Mouse (Mus musculus) ES-E14 (cell line): ENCODE data around the gene Pde4d. TPM values are rescaled to one million over a fixed set of nuclear protein-coding genes. Genes with fewer than 3 reads are reported as not detected.

Experiments
- DNase-seq: peaks from one replicate; pipeline ENCODE4 v3.0.0-alpha.2; 2013; ENCODE audit warnings: low read depth, low spot score
- H3K27ac ChIP-seq: 2 replicates; pipeline ENCODE4 v1.5.1; 2012; ENCODE audit warnings: low read depth, mild to moderate bottlenecking, low read length, moderate library complexity, mixed read lengths; ENCODE audit not compliant: poor library complexity, insufficient read depth, severe bottlenecking
- H3K36me3 ChIP-seq: 2 replicates; pipeline ENCODE4 v1.6.1; 2012; ENCODE audit warnings: mild to moderate bottlenecking, low read length, moderate library complexity, mixed read lengths; ENCODE audit not compliant: control insufficient read depth, poor library complexity, insufficient read depth, severe bottlenecking
- H3K4me1 ChIP-seq, 2 experiments: fragments of 150-350 bp in 1 of 2; sonication (generic) in 1 of 2; 2 replicates each; pipeline ENCODE4 v1.6.1; 2012; ENCODE audit warnings: low read length in 2 of 2, mild to moderate bottlenecking in 1 of 2, mixed read lengths in 1 of 2; ENCODE audit not compliant: control insufficient read depth in 2 of 2, insufficient read depth in 2 of 2, poor library complexity in 1 of 2
- H3K4me3 ChIP-seq, 2 experiments: fragments of 150-350 bp in 1 of 2; sonication (generic) in 1 of 2; 2 replicates each; pipeline ENCODE4 v1.5.1; 2012; ENCODE audit warnings: low read length in 2 of 2, low read depth in 1 of 2, mild to moderate bottlenecking in 1 of 2, mixed read lengths in 1 of 2; ENCODE audit not compliant: insufficient read depth in 1 of 2, poor library complexity in 1 of 2, severe bottlenecking in 1 of 2
- H3K9ac ChIP-seq: 2 replicates; pipeline ENCODE4 v1.6.1; 2012; ENCODE audit warnings: low read depth, mild to moderate bottlenecking, low read length, mixed read lengths; ENCODE audit not compliant: poor library complexity, insufficient read depth, severe bottlenecking
- H3K9me3 ChIP-seq: fragments of 150-350 bp; sonication (generic); 2 replicates; pipeline ENCODE4 v1.6.1; 2012; ENCODE audit warnings: low read depth, mild to moderate bottlenecking, low read length; ENCODE audit not compliant: control insufficient read depth, insufficient read depth
- CHD2 ChIP-seq: IDR thresholded peaks from 2 replicates; pipeline ENCODE4 v1.6.1; 2014; ENCODE audit warnings: mild to moderate bottlenecking, low read depth, low read length, inconsistent platforms
- HCFC1 ChIP-seq: IDR thresholded peaks from 2 replicates; pipeline ENCODE4 v1.6.1; 2012; ENCODE audit warnings: low read length, inconsistent platforms, borderline replicate concordance; ENCODE audit not compliant: insufficient read depth
- MAFK ChIP-seq: IDR thresholded peaks from 2 replicates; pipeline ENCODE4 v1.6.1; 2014; ENCODE audit warnings: mild to moderate bottlenecking, low read depth, low read length, inconsistent platforms; ENCODE audit not compliant: insufficient read depth
- ZC3H11A ChIP-seq: IDR thresholded peaks from 2 replicates; pipeline ENCODE4 v1.6.1; 2012; ENCODE audit warnings: low read depth, mild to moderate bottlenecking, inconsistent platforms, low read length, borderline replicate concordance
- ZNF384 ChIP-seq: IDR thresholded peaks from 2 replicates; pipeline ENCODE4 v1.6.1; 2012; ENCODE audit warnings: low read depth, low read length, inconsistent platforms
- in situ Hi-C, 2 experiments: fragments of 600-800 bp; cut with MboI; formaldehyde crosslinking; loops; one replicate each; pipeline ENCODE4 v1.15.1; 2025; ENCODE audit warnings: low sequenced_read_pairs in 2 of 2, inconsistent platforms in 1 of 2; ENCODE audit not compliant: unreplicated experiment in 2 of 2
- total RNA-seq: library from RNA; depleted of rRNA; stranded (reverse); fragments of 300-350 nt; gene quantifications from 2 replicates; pipeline ENCODE4 v1.2.3, GENCODE M21; 2012

Gene Pde4d
- total RNA-seq, 1 experiment, result 10.4 TPM

DNA sequence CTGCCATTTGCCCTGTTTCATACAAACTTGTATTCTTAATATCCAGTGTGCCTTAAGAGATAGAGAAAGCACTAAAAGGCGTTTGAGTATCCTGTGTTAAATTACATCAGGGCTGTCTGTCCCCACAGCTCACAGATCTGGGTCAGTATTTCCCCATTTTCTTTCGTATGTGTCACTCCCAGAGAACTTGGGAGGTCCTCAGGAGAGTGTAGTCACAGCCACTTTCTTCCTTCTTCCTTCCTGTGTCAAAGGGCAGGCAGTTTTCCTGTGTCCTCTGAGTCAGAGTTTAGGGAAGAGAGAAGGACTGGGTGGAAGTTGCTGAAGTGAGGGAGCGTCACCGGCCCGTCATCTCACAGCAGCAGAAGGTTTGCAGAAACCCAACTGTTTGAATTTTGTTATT is 103.2 kb downstream of the Pde4d start:
- no peak overlapping the region for H3K9ac ChIP-seq
- H3K27ac ChIP-seq, result no peak overlapping the region
- H3K4me1 ChIP-seq, result no peaks in the 10 kb centered on the region
- no peaks in the 10 kb centered on the region for H3K36me3 ChIP-seq
- no peak for DNase-seq
- no peaks in the 10 kb centered on the region for H3K9me3 ChIP-seq
- H3K4me3 ChIP-seq, result no peak overlapping the region
- no peak for TF ChIP-seq ZNF384
- no peak for TF ChIP-seq HCFC1
- TF ChIP-seq CHD2, result no peak
- TF ChIP-seq ZC3H11A, result no peak
- TF ChIP-seq MAFK, result no peak
- in situ Hi-C loops, result no loop called here

DNA sequence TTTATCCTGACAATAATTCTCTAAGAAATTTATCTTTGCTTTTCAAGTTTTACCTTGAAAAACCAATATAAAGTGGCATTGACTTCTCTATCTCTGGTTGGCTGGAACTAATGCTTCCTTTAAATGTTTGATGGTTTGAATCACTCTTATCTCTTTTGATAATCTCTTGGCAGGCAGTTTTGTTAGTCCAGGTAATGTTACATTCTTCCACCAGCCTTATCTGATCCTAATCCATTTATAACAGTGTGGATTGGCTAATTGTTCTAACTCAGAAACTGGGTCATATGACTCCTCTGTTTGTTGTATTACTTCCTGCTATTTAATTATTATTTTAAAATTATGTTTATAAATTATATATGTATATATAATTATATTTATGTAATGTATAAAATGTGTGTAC is 105.2 kb downstream of the Pde4d start:
- TF ChIP-seq HCFC1 (no peak), CHD2 (no peak), MAFK (no peak), ZNF384 (no peak), ZC3H11A (no peak)

DNA sequence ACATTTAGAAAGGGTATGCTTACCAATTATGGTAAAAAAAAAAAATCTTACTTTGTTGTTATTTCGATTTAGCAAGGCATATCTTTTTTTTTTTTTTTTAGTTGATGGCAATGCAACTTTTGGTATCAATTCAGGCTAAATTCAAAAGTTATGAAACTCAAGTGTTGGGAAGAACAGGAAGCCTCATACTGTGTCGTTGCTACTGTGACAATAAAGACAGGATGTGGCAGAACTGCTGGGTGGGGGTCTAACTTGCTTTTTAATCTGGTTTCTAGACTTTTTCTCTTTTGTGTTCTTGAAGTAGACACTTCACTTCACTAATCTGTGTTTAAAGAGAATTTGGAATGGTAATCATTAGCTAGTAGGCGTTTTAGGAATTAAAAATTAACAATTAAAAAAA is 147.2 kb downstream of the Pde4d start:
- Histone ChIP-seq H3K36me3 (no peaks in the 10 kb centered on the region), H3K9me3 (no peaks in the 10 kb centered on the region), H3K4me1 (no peaks in the 10 kb centered on the region), H3K9ac (no peak overlapping the region), H3K27ac (no peak overlapping the region), H3K4me3 (no peak overlapping the region)
- no peak for TF ChIP-seq HCFC1
- no peak for TF ChIP-seq ZNF384
- TF ChIP-seq CHD2, result no peak
- TF ChIP-seq MAFK, result no peak
- no peak for TF ChIP-seq ZC3H11A
- DNase-seq, result no peak
- in situ Hi-C loops, result no loop called here

More for the DNA sequence above, 105.2 kb downstream of the Pde4d start:
- peaks cover 3% of the 10 kb centered on the region; the same call in 1 of the 2 replicates for H3K9me3 ChIP-seq
- no peak overlapping the region for H3K9ac ChIP-seq
- DNase-seq, result no peak
- H3K27ac ChIP-seq, result no peak overlapping the region
- no peaks in the 10 kb centered on the region for H3K36me3 ChIP-seq
- H3K4me1 ChIP-seq, result no peaks in the 10 kb centered on the region
- in situ Hi-C loops, result no loop called here
- no peak overlapping the region for H3K4me3 ChIP-seq

DNA sequence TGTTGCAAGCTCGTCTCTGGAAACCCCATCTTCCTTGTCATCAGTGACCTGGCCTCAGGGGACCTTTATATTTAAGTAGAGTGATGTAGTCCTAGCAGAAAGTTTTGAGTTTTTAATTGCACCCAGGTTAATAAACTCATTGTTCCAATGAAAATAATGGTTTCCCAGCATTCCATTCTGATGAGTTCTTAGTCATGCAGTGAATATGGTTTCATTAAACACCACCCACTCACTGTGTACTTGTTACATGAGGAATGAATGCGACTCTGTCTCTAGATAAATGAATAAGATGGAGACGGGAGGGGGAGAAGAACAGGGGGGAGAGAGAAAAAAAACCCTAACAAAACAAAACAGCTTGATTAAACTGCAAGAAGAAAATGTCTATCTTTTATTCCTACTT is 148.9 kb downstream of the Pde4d start:
- no peak overlapping the region for H3K4me3 ChIP-seq
- H3K9ac ChIP-seq, result no peak overlapping the region
- TF ChIP-seq CHD2 (no peak), MAFK (no peak), ZC3H11A (no peak), HCFC1 (no peak), ZNF384 (no peak)
- no peaks in the 10 kb centered on the region for H3K36me3 ChIP-seq
- H3K4me1 ChIP-seq, result no peaks in the 10 kb centered on the region
- no peak for DNase-seq
- H3K27ac ChIP-seq, result no peak overlapping the region
- in situ Hi-C loops, result no loop called here
- H3K9me3 ChIP-seq, result no peaks in the 10 kb centered on the region
